Mouse (Mus musculus) cerebellum, postnatal 25 days (tissue): ENCODE measurements around the gene Actrt2.

Experiments used
- DNase-seq, 2 experiments: peaks; one replicate each; pipeline ENCODE4 v3.0.0; 2021; ENCODE audit warnings: mixed read lengths in 2 of 2

Gene Actrt2

DNA sequence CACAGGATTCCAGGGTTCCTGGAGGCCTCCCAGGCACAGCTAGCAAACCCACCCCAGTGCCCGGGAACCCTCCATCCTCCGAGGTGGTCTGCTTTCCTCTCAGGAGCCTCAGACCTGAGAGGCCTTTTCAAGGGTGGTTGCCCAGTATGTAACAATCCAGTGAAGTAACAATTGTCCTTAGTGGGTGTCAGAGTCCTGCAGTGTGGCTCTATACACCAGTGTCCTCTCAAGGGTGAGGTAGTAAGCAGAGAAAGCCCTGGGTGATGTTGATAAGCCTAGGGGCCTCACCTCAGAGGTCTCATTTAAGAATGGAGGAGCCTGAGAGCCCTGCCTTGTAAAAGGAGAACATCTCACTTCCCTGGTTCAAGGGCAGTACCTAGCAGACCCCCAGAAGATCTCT is at the start of gene Actrt2:
Gene Actrt2, minus strand, starts transcription at position 101 of the 400 bp plus-strand sequence.
- DNase-seq = no peak

DNA sequence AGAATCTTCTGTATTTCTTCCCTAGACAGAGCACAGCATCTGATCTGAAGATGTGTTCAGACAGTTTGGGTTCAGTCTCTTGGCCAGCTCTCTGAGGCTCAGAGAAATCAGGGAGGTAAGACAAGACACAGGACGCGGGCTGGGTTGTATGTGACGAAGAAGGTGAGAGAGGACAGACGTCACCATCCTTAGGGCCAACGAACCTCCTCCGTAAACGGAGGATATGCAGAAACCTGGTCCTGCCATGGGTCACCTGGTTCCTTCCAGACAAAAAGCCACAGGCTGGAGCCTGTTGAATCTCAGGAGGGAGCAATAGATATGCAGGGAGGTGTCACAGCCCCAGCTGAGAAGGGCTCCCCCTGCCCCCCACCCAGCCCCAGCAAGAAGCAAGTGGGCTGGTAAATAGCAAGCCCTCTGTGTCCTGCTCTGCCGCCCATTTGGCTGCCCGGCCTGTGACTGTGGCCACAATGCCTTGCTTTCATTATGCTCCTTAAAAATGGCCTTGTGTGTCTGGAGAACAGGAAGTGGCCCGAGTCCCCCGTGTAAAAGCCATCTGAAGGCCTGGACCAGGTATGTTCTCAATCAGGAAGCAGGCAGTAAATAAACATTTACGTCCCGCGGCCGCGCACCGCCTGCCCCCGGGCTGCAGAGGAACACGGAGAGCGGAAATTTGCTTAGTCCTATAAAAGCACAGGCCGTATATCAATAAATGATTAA is 41.9 kb upstream of the Actrt2 start:
- no peak for DNase-seq

DNA sequence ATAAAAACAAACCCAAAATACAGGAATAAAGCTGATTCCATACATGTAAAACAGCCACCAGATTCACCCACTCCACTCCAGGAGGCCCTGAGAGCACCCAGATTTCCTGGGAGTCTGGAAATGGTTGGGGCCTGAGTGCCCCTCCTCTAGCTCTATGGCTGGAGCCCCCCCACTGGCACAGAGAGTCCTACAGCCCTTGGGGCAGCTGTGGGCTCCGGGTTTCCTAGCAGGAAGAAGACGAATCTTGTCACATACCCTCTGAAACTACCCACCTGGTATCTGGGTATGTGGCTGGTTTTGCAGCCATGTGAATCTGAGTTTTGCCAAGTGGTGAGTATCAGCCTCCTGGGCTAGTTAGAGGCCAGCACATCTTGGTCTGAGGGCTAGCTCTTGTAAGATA is 41.1 kb upstream of the Actrt2 start:
- DNase-seq = no peak

DNA sequence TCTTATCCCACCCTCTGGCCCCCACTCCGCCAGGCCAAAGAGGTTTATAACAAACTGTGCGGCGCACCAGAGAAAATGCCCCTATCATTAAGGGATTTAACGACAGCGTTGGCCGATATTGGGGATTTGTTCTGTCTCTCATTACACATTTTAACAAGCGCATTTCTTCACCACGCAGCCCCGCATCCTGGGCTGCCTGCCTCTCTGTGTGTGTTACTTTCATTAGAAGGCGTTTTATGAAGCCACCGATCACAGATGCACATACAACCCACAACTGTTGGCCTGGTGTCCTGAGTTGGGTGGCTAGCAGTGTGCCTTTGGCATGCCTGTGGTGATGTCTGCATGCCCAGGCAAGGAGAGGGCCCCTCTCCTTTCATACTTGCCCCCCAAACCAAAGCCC is 40.6 kb upstream of the Actrt2 start:
- DNase-seq = no peak

DNA sequence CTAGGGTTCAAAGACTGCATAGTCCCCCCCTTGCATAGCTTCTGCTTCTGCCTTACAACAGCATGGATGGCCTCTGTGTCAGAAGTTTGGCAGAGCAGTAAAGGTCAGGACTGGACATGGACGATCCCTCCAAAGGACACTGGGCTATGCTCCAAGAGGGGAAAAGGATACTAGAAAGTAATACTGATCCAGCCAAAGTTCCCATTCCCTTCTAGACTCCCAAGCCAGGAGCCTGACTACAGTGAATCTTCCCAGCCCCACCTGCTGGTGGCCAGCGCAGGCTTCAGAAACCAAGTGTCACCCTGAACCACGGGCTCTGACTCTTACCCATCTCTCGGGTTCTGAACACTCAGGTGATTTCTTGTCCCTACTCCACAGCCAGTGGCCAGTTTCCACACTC is 39.9 kb upstream of the Actrt2 start:
- DNase-seq = no peak

DNA sequence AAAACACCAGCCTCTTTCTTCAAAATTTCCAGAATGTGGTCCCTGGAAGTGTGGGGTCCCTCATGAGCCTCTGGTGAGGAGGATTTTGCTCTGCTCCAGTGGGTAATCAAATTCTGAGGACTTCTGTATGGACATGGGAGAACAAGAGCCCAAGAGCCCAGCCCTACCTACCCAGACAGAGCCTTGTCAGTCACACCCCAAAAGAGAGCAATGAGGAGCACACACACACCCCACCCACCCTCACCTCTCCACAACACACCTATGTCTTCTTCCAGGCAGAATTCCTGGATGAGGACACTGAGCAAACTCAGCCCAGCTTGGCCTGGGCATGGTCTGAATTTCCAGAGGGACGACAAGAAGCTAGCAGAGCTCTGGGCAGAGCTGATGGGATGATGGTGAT is 38.8 kb upstream of the Actrt2 start:
- DNase-seq = no peak

DNA sequence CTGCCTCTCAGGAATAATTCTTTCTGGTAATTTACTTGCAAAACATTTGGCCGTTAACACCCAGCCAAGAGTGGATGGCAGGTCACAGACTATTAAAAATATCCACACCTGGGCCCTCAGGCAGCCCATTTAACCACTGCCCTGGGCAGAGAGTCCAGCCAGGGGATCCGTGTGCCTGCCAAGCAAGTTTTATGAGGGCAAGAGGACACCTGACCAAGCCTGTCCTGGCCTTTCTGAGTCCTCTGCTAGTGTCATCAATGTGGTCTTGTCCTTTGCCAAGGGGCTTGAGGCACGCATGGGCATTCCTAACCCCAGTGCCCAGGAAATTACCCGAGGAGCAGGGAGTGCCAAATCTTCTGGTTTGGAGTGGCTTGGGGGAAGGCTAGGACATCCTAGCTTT is 38.0 kb upstream of the Actrt2 start:
- DNase-seq = no peak

DNA sequence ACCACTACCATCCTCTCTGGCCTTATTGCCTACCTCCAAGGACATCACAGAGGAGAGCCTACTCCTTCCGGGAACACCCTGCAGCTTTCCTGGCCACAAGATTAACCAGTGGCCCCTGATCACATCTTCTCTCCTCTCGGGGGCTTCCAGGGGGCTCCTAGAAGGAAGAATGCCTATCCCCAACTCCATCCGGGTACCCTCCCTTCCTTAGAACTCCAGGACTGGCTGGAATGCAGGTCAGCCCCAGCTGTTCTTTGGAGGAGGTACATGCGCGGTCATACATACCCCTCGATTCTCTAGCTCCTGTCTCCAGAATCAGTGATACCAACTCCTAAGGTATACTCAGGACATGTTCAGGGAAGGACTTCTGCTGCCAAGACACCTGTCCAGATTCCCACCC is 37.4 kb upstream of the Actrt2 start:
- no peak for DNase-seq

DNA sequence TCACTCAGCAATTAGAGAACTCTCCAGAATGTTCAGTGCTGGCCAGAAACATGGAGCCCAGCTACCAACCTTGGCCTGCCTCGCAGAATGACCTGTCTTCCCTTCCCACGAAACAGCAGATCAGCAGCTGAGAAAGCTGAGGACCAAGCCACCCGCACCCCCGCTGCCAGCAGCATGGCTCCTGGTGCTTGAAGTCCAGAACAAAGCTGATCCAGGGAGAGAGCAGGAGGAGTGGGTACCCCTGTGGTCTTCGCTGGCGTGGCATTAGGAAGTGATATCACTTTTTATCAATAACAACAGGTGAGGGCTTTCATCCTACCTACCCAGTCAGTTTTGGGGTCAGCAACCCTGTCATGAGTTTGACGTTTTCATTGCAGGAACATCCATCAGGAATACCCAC is 36.9 kb upstream of the Actrt2 start:
- DNase-seq = no peak

DNA sequence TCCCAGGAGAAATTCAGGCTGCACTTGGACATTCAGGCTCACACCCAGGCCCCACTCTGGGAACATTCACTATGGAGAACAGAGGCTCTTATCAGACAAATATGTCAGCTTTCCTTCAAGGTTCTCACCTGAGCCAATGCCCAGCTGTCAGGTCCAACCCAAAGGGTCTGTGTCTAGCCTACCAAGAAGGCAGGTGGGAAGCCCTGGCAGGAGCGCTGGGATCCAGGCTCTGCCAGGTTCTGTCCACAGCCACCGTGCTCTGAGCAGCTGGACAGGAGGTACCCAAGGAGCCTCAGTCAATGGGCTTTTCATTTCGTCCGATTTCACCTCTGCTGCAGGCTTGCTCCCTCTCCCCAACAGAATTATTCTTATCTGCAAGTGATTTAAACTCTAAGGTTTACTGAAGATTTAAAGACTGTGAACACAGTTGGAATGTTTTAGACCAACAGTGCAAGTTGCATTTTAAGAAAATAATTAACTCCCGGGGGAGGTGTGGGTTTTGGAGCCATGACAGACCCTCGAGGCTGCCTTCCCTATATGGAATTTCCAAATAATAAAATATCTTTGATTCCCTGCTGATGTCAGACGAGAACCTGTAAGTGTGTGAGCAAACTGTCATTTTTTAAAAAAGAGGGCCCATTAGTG is 35.9 kb upstream of the Actrt2 start:
- no peak for DNase-seq

DNA sequence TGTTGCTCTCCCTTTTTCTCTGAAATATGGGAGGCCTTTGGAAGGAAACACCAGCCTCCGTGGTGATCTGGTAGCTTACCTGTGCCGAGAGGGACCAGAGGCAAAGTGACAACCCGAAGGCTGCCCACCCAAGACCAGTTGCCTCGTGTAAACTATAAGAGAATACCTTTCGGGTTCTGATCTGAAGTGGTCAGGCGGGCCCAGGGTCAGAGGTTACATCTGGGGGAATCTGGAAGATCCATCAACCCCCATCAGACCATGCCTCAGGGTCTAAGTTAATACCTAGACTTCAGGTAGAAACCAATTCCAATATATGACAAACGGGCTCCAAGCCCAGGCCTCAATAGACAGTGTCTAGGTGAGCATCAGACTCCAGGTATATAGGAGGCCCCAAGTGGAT is 35.3 kb upstream of the Actrt2 start:
- DNase-seq = no peak

DNA sequence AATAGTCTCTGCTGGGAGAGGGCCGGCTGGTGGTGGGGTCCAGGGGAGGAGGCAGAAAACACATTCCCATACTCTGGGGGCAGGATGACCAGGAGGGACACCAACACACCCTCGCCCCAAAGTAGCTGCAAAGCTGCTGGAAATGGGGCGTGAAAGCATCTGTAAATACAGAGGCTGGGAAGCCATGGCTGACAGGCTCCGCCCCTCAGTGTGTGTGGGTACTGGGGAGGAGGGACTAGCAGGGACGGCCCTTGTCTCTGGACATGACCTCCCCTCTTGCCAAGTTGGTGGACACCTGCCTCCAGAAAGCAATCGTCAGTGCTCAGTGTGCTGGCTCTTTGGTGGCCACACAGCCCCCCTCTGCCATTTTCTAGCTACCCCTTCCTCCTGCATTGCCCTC is 34.5 kb upstream of the Actrt2 start:
- no peak for DNase-seq

DNA sequence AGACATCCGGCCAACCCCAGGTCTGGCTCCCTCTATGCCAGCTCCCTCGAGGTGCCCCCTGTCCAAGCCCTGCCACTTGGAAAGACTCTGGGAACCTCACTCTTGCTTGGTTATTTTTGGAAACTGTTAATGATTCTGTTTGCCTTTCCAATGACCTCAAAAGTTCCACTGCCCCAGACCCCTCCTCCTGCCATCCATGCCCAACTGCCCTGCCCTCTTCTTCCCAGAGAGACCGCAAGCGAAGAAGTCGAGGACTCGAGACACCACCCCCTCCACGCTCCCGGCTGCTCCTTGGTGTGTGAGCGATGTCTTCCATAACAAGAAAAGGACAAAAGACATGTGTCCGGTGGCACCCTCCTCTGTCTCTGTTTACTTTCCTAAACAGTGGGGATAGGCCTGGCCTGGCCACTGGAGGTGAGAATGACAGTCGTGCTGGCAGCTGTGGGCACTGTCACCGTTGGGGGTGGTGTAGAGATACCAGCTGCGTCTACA is 33.3 kb upstream of the Actrt2 start:
- DNase-seq = no peak

DNA sequence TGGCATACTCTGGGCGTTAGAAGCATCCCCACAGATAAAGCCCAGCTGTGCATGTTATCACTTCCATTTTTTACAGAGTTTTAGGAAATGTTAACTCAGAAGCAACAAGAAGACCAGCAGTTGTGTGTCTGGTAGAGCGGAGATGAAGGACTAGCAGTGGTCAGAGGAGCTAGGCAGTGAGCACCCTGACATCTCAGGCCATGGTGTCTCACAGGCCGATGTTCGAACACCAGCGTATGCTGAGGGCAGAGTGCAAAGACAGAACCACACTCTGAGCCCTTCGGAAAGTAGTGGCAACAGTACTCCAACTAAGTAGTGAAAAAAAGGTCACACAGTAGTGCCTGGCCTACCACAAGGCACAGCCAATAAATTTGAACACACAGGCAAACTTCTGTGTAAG is 32.8 kb upstream of the Actrt2 start:
- no peak for DNase-seq

DNA sequence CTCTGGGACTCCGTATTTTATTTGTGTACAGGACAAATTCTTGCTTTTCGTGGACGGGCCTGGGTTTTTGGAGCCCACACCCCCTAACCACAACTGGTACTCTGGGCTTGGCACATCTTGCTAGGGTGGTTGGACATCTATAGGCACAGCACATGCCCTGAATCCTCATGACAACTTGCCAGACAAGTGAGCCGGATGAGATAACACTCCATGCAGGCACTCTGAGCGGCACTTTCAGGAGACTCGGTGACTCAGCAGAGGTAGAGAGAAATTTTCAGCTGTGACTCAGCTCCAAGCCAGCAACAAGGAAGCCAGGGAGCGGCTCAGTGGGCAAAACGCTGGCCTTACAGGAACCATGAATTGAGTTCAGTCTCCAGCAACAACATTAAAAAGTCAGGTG is 31.6 kb upstream of the Actrt2 start:
- DNase-seq = no peak

DNA sequence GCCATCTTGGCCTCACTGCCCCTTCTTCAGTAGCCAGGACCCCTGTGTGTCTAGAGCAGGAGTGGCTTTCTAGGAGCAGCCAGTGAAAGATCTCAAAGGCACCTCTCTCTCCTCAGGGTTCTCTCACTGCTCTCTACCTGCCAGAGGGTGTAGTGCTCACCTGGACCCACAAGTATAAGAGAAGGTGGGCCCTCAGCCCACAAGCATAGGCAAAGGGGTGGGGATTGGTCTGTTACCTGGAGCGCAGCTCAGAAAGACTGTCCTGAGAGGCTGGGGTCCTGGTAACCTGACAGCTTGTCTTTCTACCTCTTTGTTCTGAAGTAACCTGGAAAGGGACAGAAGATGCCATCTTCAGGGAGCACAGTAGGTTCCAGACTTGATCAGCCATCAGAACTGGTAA is 31.0 kb upstream of the Actrt2 start:
- DNase-seq = no peak

DNA sequence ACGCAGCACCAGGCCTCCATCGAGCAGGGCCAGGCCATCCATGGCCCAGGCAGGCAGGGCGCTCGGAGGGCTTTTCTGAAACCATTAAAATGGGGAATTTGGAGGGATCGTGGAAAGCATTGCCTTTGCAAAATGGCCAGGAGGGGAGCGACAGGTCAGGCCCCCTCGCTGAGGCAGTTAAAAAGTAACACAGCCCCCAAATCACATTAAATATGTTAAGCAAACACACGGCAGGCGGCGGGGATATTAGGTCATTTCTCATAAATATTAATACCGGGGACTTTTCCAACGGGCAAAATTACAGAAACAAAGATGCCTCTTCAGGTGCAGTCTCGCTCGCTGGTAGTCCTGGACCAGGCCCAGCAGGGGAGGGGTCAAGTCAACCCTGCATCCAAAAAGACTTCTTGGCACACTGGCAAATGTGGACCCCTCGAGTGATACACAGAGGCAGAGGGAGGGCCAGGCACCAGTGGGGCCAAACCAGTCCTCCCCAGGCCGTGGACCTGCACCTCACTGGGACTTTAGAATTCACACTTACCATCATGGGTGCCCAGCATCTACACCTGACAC is 30.4 kb upstream of the Actrt2 start:
- DNase-seq = no peak

DNA sequence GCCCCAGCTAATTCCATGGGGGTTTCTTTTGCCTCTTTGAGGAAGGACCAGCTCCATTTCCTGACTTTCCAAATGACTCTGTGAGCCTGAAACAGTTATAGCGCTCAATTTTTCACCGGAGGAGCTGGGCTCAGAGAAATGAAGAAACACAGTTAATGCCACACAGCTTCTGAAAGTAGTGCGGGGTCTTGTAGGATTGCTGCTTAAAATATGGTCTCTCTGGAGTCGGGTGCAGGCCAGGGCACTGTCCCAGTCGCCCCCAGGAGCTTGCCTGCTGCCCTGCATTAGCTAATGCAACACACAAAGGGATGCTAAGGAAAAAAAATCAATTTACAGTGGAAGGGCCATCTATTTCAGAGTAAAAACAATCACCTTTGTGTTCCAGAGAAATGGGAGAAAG is 29.8 kb upstream of the Actrt2 start:
- no peak for DNase-seq

DNA sequence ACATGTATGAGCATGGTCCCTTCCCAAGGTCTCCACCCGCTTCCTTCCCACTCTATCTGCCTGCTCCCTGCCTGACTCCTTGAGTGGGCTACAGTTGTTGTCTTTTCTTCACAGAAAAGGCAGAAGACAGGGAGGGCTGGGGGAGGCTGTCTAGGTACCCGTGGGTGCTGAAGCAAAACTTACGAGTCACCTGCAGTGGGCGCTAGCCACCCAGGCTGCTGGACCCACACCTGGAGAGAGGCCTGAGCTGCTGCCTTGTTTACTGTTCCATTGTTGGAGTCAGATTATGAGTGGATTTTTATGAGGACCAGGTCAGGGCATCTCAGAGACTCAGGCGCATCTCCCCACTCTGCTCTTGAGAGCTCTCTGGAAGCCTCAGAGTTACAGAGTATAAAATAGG is 28.9 kb upstream of the Actrt2 start:
- no peak for DNase-seq

DNA sequence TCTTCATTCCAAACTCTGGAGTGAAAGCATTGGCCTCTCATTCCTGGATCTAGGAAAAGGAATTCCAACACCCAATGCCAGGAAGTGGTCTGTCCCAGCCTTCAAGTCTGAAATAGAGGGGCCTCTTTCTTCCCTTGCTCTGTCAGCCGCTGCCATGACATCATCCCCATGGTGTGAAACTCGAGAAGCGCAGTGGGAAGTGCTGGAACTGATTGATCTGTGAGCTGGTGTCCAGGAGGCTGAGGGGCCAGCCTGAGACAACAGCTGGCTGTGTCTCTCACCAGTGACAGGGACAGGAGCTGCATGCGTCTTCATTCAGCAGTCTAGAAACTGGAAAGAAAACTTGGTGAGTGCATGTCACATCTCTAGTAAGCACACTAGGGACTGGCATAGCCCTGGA is 28.5 kb upstream of the Actrt2 start:
- DNase-seq = no peak

DNA sequence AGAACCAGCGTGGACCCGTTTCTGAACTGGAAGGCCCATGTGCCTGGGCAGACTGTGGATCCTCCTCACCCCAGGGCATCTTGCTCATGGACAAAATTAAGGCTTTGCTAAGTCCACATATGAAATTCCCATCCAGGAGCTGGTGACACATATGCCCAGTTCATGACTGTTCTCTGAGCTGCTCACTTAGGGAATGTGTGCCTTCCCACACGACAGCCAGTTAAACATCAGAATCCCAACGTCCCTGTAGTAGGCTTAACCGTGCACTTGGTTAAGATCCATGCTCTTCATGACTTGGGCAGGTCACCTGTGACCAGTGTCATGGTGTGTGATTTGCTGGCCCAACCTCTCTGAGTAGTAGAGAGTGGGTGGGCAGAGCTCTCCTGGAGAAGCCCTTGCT is 26.7 kb upstream of the Actrt2 start:
- DNase-seq = no peak

DNA sequence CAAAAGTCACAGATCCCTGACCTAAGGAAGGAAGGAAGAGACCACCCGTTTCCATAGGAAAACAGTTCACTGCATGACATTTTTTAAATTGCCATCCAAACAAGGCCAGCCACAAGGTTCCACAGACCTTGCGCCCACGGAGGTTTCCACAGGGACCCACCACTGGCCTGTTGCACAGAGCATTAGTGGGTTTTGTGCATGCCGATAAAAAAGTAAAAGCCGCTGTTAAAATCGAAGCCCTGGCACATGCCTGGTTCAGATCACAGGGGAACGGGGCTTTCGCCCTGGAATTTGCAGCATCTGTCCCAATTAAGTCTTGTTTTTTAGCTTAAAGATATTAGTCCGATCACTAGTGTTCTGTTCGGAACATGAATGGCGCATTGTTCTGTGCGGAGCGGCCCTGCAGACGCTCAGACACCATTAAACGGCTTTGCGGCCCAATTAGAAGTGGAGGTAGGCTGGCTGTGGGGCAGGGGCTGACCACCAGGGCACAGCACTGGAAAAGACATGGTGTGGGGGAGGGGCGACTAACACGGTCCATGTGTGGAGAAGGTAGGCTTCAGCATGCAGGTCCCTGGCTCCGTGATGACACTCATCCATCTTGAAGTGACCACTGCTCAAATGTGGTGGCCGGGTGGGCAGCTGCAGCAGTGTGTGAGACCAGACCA is 25.8 kb upstream of the Actrt2 start:
- no peak for DNase-seq

DNA sequence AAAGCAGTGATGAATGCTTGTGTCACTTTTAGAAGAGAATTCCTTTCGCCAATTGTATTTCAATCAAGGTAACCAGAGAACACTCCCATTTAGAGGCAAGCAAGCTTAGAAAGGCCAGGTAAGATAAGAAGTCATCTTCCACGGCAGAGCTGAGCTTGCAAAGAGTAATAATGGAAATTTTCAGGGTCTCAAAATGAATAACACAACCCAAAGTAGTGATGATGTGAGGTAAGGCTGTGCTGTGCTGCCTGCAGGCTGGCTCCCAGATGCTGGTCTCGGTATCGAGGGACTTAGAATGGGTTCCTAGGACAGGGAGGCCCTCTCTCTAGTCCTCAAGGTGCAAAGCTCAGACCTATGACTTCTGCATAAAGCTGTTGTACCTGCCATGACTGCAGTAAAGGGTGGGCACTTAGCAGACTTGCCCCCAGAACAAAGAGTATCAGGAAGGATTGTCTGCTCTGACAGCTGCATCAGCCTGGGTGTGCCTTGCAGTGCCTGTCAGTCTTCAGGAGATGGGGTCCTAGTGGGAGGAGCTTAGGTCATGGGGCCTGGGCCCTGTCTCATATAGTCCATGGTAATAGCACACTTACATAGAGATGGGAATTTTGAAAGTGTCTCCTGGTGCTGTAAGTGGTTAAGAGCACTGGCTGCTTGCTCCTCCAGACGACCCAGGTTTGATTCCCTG is 15.5 kb upstream of the Actrt2 start:
- no peak for DNase-seq
